Mouse (Mus musculus) C2C12 (cell line): ENCODE measurements at regions not wholly inside any gene's neighbourhood (a gene's known extent, or its start where the extent isn't known, plus 50 kb on each side); places are given as distances from the start of the nearest gene placed in this dataset.

Experiments used
- H3K27me3 ChIP-seq: one replicate; pipeline ENCODE4 v1.6.1; 2011; ENCODE audit not compliant: control insufficient read depth, insufficient read depth, insufficient read length
- H3K36me3 ChIP-seq: one replicate; pipeline ENCODE4 v1.6.1; 2011; ENCODE audit not compliant: control insufficient read depth, insufficient read depth
- H3K4me3 ChIP-seq: one replicate; pipeline ENCODE4 v1.5.1; 2011; ENCODE audit warnings: mild to moderate bottlenecking, control low read depth; ENCODE audit not compliant: poor library complexity, insufficient read depth, severe bottlenecking
- H3K79me2 ChIP-seq: one replicate; pipeline ENCODE4 v1.6.1; 2011; ENCODE audit not compliant: control insufficient read depth, insufficient read depth
- H3K79me3 ChIP-seq: one replicate; pipeline ENCODE4 v1.6.1; 2011; ENCODE audit warnings: low read depth, control low read depth
- H3ac ChIP-seq: one replicate; pipeline ENCODE3; 2011; ENCODE audit warnings: low read depth; ENCODE audit not compliant: control insufficient read depth, insufficient read length
- CEBPB ChIP-seq: IDR thresholded peaks from one replicate; pipeline ENCODE4 v1.6.1; 2011; ENCODE audit warnings: low read depth, mild to moderate bottlenecking, control low read depth, moderate library complexity
- CTCF ChIP-seq: IDR thresholded peaks from one replicate; pipeline ENCODE4 v1.5.1; 2011; ENCODE audit not compliant: control insufficient read depth, insufficient read depth, insufficient read length
- FOSL1 ChIP-seq: IDR thresholded peaks from one replicate; pipeline ENCODE4 v1.8.0; 2011; ENCODE audit warnings: mild to moderate bottlenecking, low read length; ENCODE audit not compliant: poor library complexity, insufficient read depth, severe bottlenecking
- MAX ChIP-seq: IDR thresholded peaks from one replicate; pipeline ENCODE4 v1.6.1; 2011; ENCODE audit warnings: mild to moderate bottlenecking, control low read depth
- MYOD1 ChIP-seq: IDR thresholded peaks from one replicate; pipeline ENCODE4 v1.6.1; 2011; ENCODE audit warnings: low read depth; ENCODE audit not compliant: control insufficient read depth, insufficient read length
- MYOG ChIP-seq: IDR thresholded peaks from one replicate; pipeline ENCODE4 v1.6.1; 2011; ENCODE audit not compliant: control insufficient read depth, insufficient read length; ENCODE audit errors: extremely low read depth
- USF1 ChIP-seq: IDR thresholded peaks from one replicate; pipeline ENCODE4 v1.6.1; 2011; ENCODE audit warnings: low read depth, mild to moderate bottlenecking, control low read depth, moderate library complexity

DNA sequence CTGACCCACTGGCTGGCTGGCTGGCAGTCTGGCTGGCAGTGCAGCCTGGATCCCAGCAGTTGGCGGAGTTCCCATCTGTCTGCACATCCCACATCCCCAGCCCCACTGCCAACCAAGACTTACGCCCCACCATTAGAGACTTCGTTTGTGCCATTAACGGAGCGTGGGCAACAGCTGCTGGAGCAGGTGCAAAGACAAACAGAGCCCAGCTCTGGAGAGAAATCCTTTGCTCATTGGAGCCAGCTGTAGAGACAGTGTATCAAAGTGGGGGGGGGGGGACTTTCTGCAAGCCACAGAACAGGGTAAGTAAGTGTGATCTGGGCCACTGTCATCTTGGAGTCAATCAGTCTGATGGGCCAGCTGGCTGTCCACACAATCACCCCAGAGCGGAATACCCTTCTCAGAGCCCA lies 52.3 kb downstream of the Rplp1 start:
- H3K79me2 ChIP-seq, result no peaks in the 10 kb centered on the region
- peaks cover 18% of the 10 kb centered on the region for H3K27me3 ChIP-seq
- no peak overlapping the region for H3ac ChIP-seq
- H3K36me3 ChIP-seq, result no peaks in the 10 kb centered on the region
- TF ChIP-seq MYOD1, result peak; percentile 42
- TF ChIP-seq MAX, result no peak
- TF ChIP-seq USF1, result no peak
- H3K79me3 ChIP-seq, result no peaks in the 10 kb centered on the region
- H3K4me3 ChIP-seq, result no peak overlapping the region

DNA sequence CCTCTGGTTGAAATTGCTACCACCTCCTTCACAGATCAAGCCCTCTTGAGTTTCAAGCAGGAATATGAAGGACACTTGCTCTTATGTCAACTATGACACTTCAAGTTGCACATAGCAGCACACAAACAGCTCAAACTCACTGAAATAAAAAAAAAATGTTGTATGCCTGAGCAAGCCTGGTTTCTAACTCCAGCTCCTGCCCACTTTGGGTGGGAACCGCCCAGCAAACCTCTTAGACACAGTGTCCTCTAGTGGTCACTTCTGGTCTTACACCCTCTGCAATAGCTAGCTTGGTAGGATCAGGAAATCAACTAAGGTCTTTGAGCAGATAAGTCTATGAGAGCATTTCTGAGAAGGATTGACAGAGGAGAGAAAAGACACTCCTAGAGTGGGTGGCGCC lies 54.2 kb downstream of the Rplp1 start:
- TF ChIP-seq CTCF (peak; percentile 36), CEBPB (no peak), USF1 (no peak), MYOG (no peak), MYOD1 (no peak)
- Histone ChIP-seq H3K27me3 (peaks cover 16% of the 10 kb centered on the region), H3K36me3 (no peaks in the 10 kb centered on the region), H3K79me2 (no peaks in the 10 kb centered on the region), H3ac (no peak overlapping the region), H3K4me3 (no peak overlapping the region), H3K79me3 (no peaks in the 10 kb centered on the region)

DNA sequence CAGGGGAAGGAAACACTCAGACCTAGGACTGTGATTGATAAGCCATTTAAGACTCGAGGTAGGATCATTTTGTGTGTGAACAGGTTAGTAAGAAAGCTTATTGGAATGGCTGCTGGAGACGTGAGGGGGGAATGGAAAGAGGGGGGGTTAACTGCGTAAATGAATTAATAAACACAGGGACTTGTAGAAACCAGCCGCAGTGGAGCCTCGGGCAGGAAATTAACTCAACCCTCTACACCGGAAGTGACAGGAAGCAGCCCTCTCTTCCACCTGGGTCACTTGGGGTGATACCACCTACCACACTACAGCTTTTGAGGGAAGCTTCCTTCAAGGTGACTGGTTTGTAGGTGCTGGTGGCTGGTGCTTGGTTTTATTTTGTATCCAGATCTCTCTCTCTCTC lies 54.9 kb downstream of the Rplp1 start:
- H3K79me3 ChIP-seq, result no peaks in the 10 kb centered on the region
- H3ac ChIP-seq, result no peak overlapping the region
- H3K79me2 ChIP-seq, result no peaks in the 10 kb centered on the region
- no peaks in the 10 kb centered on the region for H3K36me3 ChIP-seq
- H3K27me3 ChIP-seq, result peaks cover 9% of the 10 kb centered on the region
- H3K4me3 ChIP-seq, result no peak overlapping the region
- TF ChIP-seq MYOG (no peak), CEBPB (no peak), FOSL1 (no peak), CTCF (no peak), MAX (no peak), MYOD1 (no peak), USF1 (no peak)

DNA sequence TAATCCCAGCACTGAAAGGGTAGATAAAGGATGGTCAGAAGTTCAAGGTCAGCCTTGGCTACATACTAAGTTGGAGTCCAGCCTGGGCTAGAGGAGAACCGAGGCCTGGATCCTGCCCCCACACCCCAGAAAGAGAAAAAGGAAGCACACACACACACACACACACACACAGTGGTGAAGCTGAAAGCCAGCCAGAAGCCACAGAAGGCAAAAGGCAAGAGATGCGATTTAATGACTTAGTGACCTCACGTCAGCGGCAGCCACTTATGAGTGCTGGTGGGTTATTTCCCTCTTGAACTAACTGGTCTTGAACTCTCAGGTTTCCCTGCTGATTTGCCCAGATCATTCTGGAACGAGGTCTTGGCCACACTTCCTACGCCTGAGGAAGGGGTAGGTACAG lies 56.5 kb downstream of the Rplp1 start:
- no peaks in the 10 kb centered on the region for H3K36me3 ChIP-seq
- peaks cover 11% of the 10 kb centered on the region for H3K27me3 ChIP-seq
- H3ac ChIP-seq, result no peak overlapping the region
- H3K79me2 ChIP-seq, result no peaks in the 10 kb centered on the region
- TF ChIP-seq MYOD1 (no peak), MYOG (no peak), CTCF (no peak), CEBPB (no peak), MAX (no peak), FOSL1 (no peak)
- H3K79me3 ChIP-seq, result no peaks in the 10 kb centered on the region
- H3K4me3 ChIP-seq, result no peak overlapping the region

DNA sequence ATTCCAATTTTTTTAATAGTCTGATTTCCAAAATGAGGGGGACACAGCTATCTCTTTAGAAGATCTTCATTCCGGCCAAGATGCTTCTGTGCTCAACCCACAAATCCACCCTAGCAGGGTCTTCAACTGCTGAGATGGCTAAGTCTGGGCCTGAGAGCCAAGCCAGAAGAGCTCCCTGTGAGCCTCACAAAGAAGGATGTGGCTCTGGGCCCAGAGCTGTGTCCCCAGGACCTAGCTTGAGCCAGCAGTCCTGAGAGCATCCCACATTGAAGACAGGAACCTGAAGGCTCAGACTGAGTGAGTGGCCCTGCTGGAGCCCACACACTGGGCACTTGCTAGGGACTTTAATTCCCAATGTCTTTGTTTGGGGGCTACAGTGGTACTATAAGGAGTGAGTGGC lies 57.7 kb downstream of the Rplp1 start:
- no peak overlapping the region for H3K4me3 ChIP-seq
- TF ChIP-seq CTCF (no peak), FOSL1 (no peak), CEBPB (no peak), USF1 (no peak), MYOG (no peak), MYOD1 (no peak), MAX (no peak)
- H3K79me3 ChIP-seq, result no peaks in the 10 kb centered on the region
- H3ac ChIP-seq, result no peak overlapping the region
- H3K36me3 ChIP-seq, result no peaks in the 10 kb centered on the region
- peaks cover 6% of the 10 kb centered on the region for H3K27me3 ChIP-seq
- no peaks in the 10 kb centered on the region for H3K79me2 ChIP-seq

DNA sequence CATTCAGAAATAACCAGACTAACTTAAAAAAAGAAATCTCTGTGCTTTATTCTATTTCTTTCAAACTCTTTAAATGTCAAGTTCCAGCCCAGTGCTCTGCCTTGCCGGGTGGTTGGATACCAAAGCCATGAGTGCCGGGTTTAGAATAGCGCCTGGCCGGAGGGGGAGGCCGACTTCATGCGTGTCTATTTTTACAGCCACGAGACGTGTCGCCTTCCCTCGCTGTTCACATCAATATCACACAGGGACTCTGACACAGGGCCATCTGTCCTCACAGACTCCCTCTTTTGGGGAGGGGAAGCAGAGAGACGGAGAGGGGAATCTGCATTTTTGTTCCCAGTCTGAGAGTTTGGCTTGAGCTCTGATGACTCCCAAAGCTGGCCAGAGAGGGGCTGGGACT lies 58.7 kb downstream of the Rplp1 start:
- H3ac ChIP-seq, result no peak overlapping the region
- TF ChIP-seq CTCF (no peak), CEBPB (no peak), FOSL1 (no peak), MAX (no peak), USF1 (no peak), MYOG (no peak), MYOD1 (no peak)

More for the DNA sequence above, 58.7 kb downstream of the Rplp1 start:
- Histone ChIP-seq H3K79me3 (no peaks in the 10 kb centered on the region), H3K36me3 (no peaks in the 10 kb centered on the region), H3K4me3 (no peak overlapping the region), H3K79me2 (no peaks in the 10 kb centered on the region), H3K27me3 (peaks cover 6% of the 10 kb centered on the region)
